Mouse (Mus musculus): ENCODE results near the gene Srsf11.

Gene Srsf11

DNA sequence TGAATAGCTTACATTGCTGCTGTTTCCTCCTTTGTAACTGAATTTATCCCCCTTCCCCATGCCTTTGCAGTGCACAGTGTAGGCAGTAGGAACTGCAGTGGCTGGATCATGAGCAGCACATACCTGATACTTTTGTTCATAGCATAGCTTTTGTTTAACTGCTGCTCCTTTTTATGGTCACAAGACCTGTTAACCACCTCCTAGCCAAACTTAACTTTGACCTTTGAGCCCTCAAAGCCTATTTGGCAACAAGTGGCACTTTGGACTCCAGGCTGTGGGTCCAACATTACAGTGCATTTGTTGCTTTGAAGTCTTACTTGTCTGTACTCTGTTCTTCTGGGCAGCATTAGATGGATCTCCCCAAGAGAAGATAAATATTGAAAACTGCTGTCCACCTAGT is 43.1 kb downstream of the Srsf11 start:
- no peak for DNase-seq (ENCODE audit: low spot score in 2 of 2)

DNA sequence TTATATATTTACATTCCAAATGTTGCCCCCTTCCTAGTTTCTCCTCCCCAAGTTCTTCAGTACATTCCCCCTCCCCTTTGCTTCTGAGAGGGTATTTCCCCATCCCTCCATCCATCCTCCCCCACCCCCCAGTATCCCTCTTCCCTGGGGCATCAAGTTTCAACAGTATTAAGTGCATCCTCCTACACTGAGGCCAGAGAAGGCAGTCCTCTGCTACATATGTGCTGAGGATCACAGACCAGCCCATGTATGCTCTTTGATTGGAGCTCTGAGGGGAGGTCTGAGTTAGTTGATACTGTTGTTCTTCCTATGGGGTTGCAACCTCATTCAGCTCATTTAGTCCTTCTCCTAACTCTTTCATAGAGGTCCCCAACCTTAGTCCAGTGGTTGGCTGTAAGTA is 56.8 kb downstream of the Srsf11 start:
- no peak for DNase-seq (ENCODE audit: low spot score in 2 of 2)

DNA sequence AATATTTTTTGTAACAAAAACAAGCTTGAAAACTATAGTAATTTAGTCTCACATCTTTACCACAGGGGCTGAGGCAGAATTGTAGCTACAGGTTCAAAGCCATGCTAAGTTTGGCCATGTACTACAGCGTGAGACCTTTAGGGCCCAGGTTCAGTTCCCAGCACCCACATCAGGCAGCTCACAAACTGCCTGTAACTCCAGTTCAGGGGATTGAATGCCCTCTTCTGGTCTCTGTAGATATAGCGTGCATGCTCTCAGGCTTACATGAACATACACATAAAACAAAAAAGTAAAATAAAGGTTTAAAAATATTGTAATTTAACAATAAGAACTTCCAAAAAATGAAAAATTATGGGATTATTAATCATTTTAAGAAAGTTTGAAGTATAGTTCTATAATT is 63.2 kb downstream of the Srsf11 start:
- DNase-seq (ENCODE audit: low spot score in 2 of 2) = no peak

- no peak for DNase-seq (ENCODE audit: low spot score in 2 of 2)
These were observed 65.3 kb downstream of the Srsf11 start for GRCm38 (mm10) chr3:157971151-157971550.
